Comparison of ENCODE assay signal across 9 mouse cellular contexts in genomic region chr8:71731652-71732230, GRCm38 (mm10). TPM values are rescaled to one million over a fixed set of nuclear protein-coding genes. Genes with fewer than 3 reads are reported as not detected.
DNase-seq lines count a peak whose midpoint lies in the region; ATAC-seq and TF ChIP-seq lines count a peak whose summit lies in the region.
"Had no signal": no experiment of that assay in that cellular context is flagged by ENCODE, and none has a peak within 500 bp of the region (broad histone marks: within the 10 kb centered on the region; RNA-seq: fewer than 3 reads in every experiment).

No protein-coding gene starts in this region.

- WGBS in midbrain, embryonic 14.5 days: 52% methylated on average over 3 of the region's 3 CpGs
- 59% methylated on average over 3 of the region's 3 CpGs for WGBS in midbrain, embryonic 15.5 days
- WGBS in cerebellum, adult 2 months: 57% methylated on average over 3 of the region's 3 CpGs
- 51% methylated on average over 3 of the region's 3 CpGs for WGBS in intestine, postnatal 0 days
- WGBS in forebrain, embryonic 10.5 days: 47% methylated on average over 3 of the region's 3 CpGs

- H3K4me1 ChIP-seq in midbrain, embryonic 14.5 days (ENCODE audit: control insufficient read depth, insufficient read depth, low read length): no peaks in the 10 kb centered on the region
- H3K4me1 ChIP-seq in midbrain, embryonic 15.5 days: peaks cover 3% of the 10 kb centered on the region; the same call in 1 of the 2 replicates
- no peaks in the 10 kb centered on the region for H3K4me1 ChIP-seq in cerebellum, adult 2 months (ENCODE audit: control insufficient read depth, insufficient read depth, low read length)
- H3K4me1 ChIP-seq in intestine, postnatal 0 days (replicated peaks; ENCODE audit: control insufficient read depth, insufficient read depth, low read length): 0 out of 2 replicates have a peak, but pooled peaks cover 5% of the 10 kb centered on the region
- H3K4me1 ChIP-seq in forebrain, embryonic 10.5 days: peaks cover 24% of the 10 kb centered on the region

- TF ChIP-seq CTCF in cerebellum, adult 2 months (IDR thresholded peaks at IDR 0.05; ENCODE audit: borderline replicate concordance, insufficient read depth, low read depth, low read length): peak; percentile 66
- TF ChIP-seq CTCF in intestine, postnatal 0 days (IDR thresholded peaks at IDR 0.05; ENCODE audit: low read depth): peak; percentile 77

- no peak overlapping the region for H3K4me3 ChIP-seq in midbrain, embryonic 14.5 days (replicated peaks; ENCODE audit: low read depth, low read length)
- H3K4me3 ChIP-seq in midbrain, embryonic 15.5 days: no peak overlapping the region
- H3K4me3 ChIP-seq in cerebellum, adult 2 months (replicated peaks; ENCODE audit: insufficient read depth, low read depth, low read length): no peak overlapping the region
- H3K4me3 ChIP-seq in intestine, postnatal 0 days (ENCODE audit: low read depth, low read length): no peak overlapping the region
- no peak overlapping the region for H3K4me3 ChIP-seq in forebrain, embryonic 10.5 days

- H3K27ac ChIP-seq in midbrain, embryonic 14.5 days (replicated peaks; ENCODE audit: low read depth, low read length): no peak overlapping the region
- no peak overlapping the region for H3K27ac ChIP-seq in midbrain, embryonic 15.5 days
- no peak overlapping the region for H3K27ac ChIP-seq in cerebellum, adult 2 months (ENCODE audit: insufficient read depth, low read length)
- H3K27ac ChIP-seq in intestine, postnatal 0 days (ENCODE audit: low read depth, low read length): no peak overlapping the region
- no peak overlapping the region for H3K27ac ChIP-seq in forebrain, embryonic 10.5 days
- H3K27ac ChIP-seq: macrophage had no signal

- H3K36me3 ChIP-seq in midbrain, embryonic 14.5 days (ENCODE audit: control insufficient read depth, insufficient read depth, low read length): no peaks in the 10 kb centered on the region
- no peaks in the 10 kb centered on the region for H3K36me3 ChIP-seq in midbrain, embryonic 15.5 days (replicated peaks)
- no peaks in the 10 kb centered on the region for H3K36me3 ChIP-seq in intestine, postnatal 0 days (ENCODE audit: control insufficient read depth, insufficient read depth)
- no peaks in the 10 kb centered on the region for H3K36me3 ChIP-seq in forebrain, embryonic 10.5 days (replicated peaks)

- H3K9me3 ChIP-seq in midbrain, embryonic 14.5 days (ENCODE audit: control insufficient read depth, low read length): no peaks in the 10 kb centered on the region
- no peaks in the 10 kb centered on the region for H3K9me3 ChIP-seq in midbrain, embryonic 15.5 days
- no peaks in the 10 kb centered on the region for H3K9me3 ChIP-seq in intestine, postnatal 0 days (ENCODE audit: control insufficient read depth)
- no peaks in the 10 kb centered on the region for H3K9me3 ChIP-seq in forebrain, embryonic 10.5 days

- DNase-seq in adrenal gland, adult (ENCODE audit: inconsistent age in 2 of 2, low spot score in 1 of 2): peak; percentile 81 to 86
- DNase-seq in adrenal gland, postnatal 4 days (ENCODE audit: low spot score in 2 of 2): no peak
- DNase-seq in midbrain, embryonic 14.5 days: peak; percentile 71
- DNase-seq in cerebellum, adult 2 months: peak; percentile 67 to 74
- peak; percentile 56 to 79 for DNase-seq in natural killer cell, adult 2 months (ENCODE audit: low spot score in 2 of 2)
- no peak for DNase-seq in forebrain, embryonic 10.5 days (ENCODE audit: extremely low spot score, low spot score)

- H3K9ac ChIP-seq in midbrain, embryonic 14.5 days (replicated peaks; ENCODE audit: low read length): no peak overlapping the region
- no peak overlapping the region for H3K9ac ChIP-seq in midbrain, embryonic 15.5 days
- H3K9ac ChIP-seq in intestine, postnatal 0 days (ENCODE audit: low read depth, low read length): no peak overlapping the region

- no peaks in the 10 kb centered on the region for H3K27me3 ChIP-seq in midbrain, embryonic 14.5 days (ENCODE audit: control insufficient read depth, insufficient read depth, low read length)
- no peaks in the 10 kb centered on the region for H3K27me3 ChIP-seq in midbrain, embryonic 15.5 days (replicated peaks)
- no peaks in the 10 kb centered on the region for H3K27me3 ChIP-seq in cerebellum, adult 2 months (ENCODE audit: control insufficient read depth, insufficient read depth, low read length)
- H3K27me3 ChIP-seq in intestine, postnatal 0 days (replicated peaks; ENCODE audit: control insufficient read depth, insufficient read depth, low read length): 0 out of 2 replicates have a peak, but pooled peaks cover 3% of the 10 kb centered on the region
- H3K27me3 ChIP-seq in forebrain, embryonic 10.5 days (ENCODE audit: poor library complexity, severe bottlenecking): peaks cover 41% of the 10 kb centered on the region

- H3K4me2 ChIP-seq in midbrain, embryonic 14.5 days (ENCODE audit: low read length): no peak overlapping the region
- H3K4me2 ChIP-seq in midbrain, embryonic 15.5 days: no peak overlapping the region
- H3K4me2 ChIP-seq in intestine, postnatal 0 days (replicated peaks; ENCODE audit: low read depth): no peak overlapping the region

- no peak for ATAC-seq in midbrain, embryonic 14.5 days (ENCODE audit: low FRiP score, low TSS enrichment)
- no peak for ATAC-seq in midbrain, embryonic 15.5 days (replicated peaks)
- no peak for ATAC-seq in intestine, postnatal 0 days

- no peak for TF ChIP-seq POLR2A in cerebellum, adult 2 months (IDR thresholded peaks at IDR 0.05; ENCODE audit: borderline replicate concordance, insufficient read depth, low read length)

RNA-seq across cellular contexts. Expression of gene Fcho1, which starts 6.2 kb away (rescaled TPM):
- total RNA-seq in adrenal gland, postnatal 4 days (2021): 1 to 10 TPM; 8.4 to 9.8 TPM
- 66.5 and 74.6 TPM in 2 replicates for polyA plus RNA-seq in midbrain, embryonic 14.5 days (2014; fragmentation: Nextera tagmentation; extraction: Ambion mirVana)
- 96.0 and 102 TPM in 2 replicates for polyA plus RNA-seq in midbrain, embryonic 15.5 days (2015; fragmentation: Nextera tagmentation; extraction: Ambion mirVana)
- polyA plus RNA-seq in cerebellum, adult 2 months (2012; rRNA removed): 108 and 115 TPM in 2 replicates
- 2.2 and 2.5 TPM in 2 replicates for polyA plus RNA-seq in intestine, postnatal 0 days (2015; fragmentation: Nextera tagmentation; extraction: Ambion mirVana)
- polyA plus RNA-seq in forebrain, embryonic 10.5 days (2016; fragmentation: Nextera tagmentation; extraction: Ambion mirVana): 12.6 and 13.2 TPM in 2 replicates

RNA-seq across cellular contexts. Expression of gene B3gnt3, which starts 30.2 kb away (rescaled TPM):
- total RNA-seq in adrenal gland, postnatal 4 days (2021): 1 to 10 TPM; 4.4 to 5.0 TPM
- 0.11 and 0.20 TPM in 2 replicates for polyA plus RNA-seq in midbrain, embryonic 14.5 days (2014; fragmentation: Nextera tagmentation; extraction: Ambion mirVana)
- polyA plus RNA-seq in midbrain, embryonic 15.5 days (2015; fragmentation: Nextera tagmentation; extraction: Ambion mirVana): 0.27 and 0.36 TPM in 2 replicates
- 0.44 and 0.48 TPM in 2 replicates for polyA plus RNA-seq in cerebellum, adult 2 months (2012; rRNA removed)
- polyA plus RNA-seq in intestine, postnatal 0 days (2015; fragmentation: Nextera tagmentation; extraction: Ambion mirVana): 30.5 and 33.5 TPM in 2 replicates
- polyA plus RNA-seq in forebrain, embryonic 10.5 days (2016; fragmentation: Nextera tagmentation; extraction: Ambion mirVana): 0.41 and 0.69 TPM in 2 replicates

RNA-seq across cellular contexts. Expression of gene Insl3, which starts 42.7 kb away (rescaled TPM):
- total RNA-seq in adrenal gland, postnatal 4 days (2021): 1 to 10 TPM; 6.8 to 8.5 TPM
- polyA plus RNA-seq in midbrain, embryonic 14.5 days (2014; fragmentation: Nextera tagmentation; extraction: Ambion mirVana): 0.89 TPM in 1 of 2 replicates, not detected in the other
- polyA plus RNA-seq in midbrain, embryonic 15.5 days (2015; fragmentation: Nextera tagmentation; extraction: Ambion mirVana): 0.37 and 1.5 TPM in 2 replicates
- 0.65 and 2.1 TPM in 2 replicates for polyA plus RNA-seq in cerebellum, adult 2 months (2012; rRNA removed)
- 2.5 and 3.0 TPM in 2 replicates for polyA plus RNA-seq in intestine, postnatal 0 days (2015; fragmentation: Nextera tagmentation; extraction: Ambion mirVana)
- 0.26 TPM in 1 of 2 replicates, not detected in the other for polyA plus RNA-seq in forebrain, embryonic 10.5 days (2016; fragmentation: Nextera tagmentation; extraction: Ambion mirVana)

RNA-seq across cellular contexts. Expression of gene Jak3, which starts 55.6 kb away (rescaled TPM):
- total RNA-seq in adrenal gland, postnatal 4 days (2021): 10 to 100 TPM; 17.7 to 19.3 TPM
- 2.5 and 3.6 TPM in 2 replicates for polyA plus RNA-seq in midbrain, embryonic 14.5 days (2014; fragmentation: Nextera tagmentation; extraction: Ambion mirVana)
- polyA plus RNA-seq in midbrain, embryonic 15.5 days (2015; fragmentation: Nextera tagmentation; extraction: Ambion mirVana): 5.2 and 5.8 TPM in 2 replicates
- 3.6 and 3.9 TPM in 2 replicates for polyA plus RNA-seq in cerebellum, adult 2 months (2012; rRNA removed)
- 5.7 and 6.8 TPM in 2 replicates for polyA plus RNA-seq in intestine, postnatal 0 days (2015; fragmentation: Nextera tagmentation; extraction: Ambion mirVana)
- 2.5 and 3.0 TPM in 2 replicates for polyA plus RNA-seq in forebrain, embryonic 10.5 days (2016; fragmentation: Nextera tagmentation; extraction: Ambion mirVana)

Comparison
In these comparisons a context has a peak if more than half of its experiments do, and no peak if none do; other contexts are left out.
1. DNase-seq: peak in adrenal gland, adult (2 of 2), midbrain, embryonic 14.5 days (single experiment), cerebellum, adult 2 months (2 of 2) and natural killer cell, adult 2 months (2 of 2); none in adrenal gland, postnatal 4 days (0 of 2) and forebrain, embryonic 10.5 days (single experiment).
2. RNA of gene B3gnt3, which starts 30.2 kb away (polyA plus RNA-seq): 30.5 to 33.5 TPM in intestine, postnatal 0 days; 0.44 to 0.48 TPM in cerebellum, adult 2 months, 0.41 to 0.69 TPM in forebrain, embryonic 10.5 days, 0.27 to 0.36 TPM in midbrain, embryonic 15.5 days and 0.11 to 0.20 TPM in midbrain, embryonic 14.5 days; every median in the first group is over 10 times any median in the second.